Mouse (Mus musculus) neural tube, embryonic 12.5 days (tissue): ENCODE measurements at regions not wholly inside any gene's neighbourhood (a gene's known extent, or its start where the extent isn't known, plus 50 kb on each side); places are given as distances from the start of the nearest gene placed in this dataset.
A peak's percentile ranks its signal among the peaks of the same experiment; 100 is the strongest.

Experiments
- ATAC-seq: fragments of 200-750 bp; cut with Nextera tagmentation; 2 replicates; pipeline ENCODE4 v1.8.0; 2017; ENCODE audit warnings: low read depth, mild to moderate bottlenecking, moderate TSS enrichment, moderate library complexity; ENCODE audit not compliant: low FRiP score
- H3K27ac ChIP-seq: fragments of 300-500 bp; sonication (generic); 2 replicates; pipeline ENCODE4 v1.5.1; 2016
- H3K27me3 ChIP-seq: fragments of 300-500 bp; sonication (generic); replicated peaks from 2 replicates; pipeline ENCODE4 v1.6.1; 2016; ENCODE audit warnings: mild to moderate bottlenecking
- H3K36me3 ChIP-seq: fragments of 300-500 bp; sonication (generic); 2 replicates; pipeline ENCODE4 v1.6.1; 2016; ENCODE audit warnings: mild to moderate bottlenecking
- H3K4me1 ChIP-seq: fragments of 300-500 bp; sonication (generic); 2 replicates; pipeline ENCODE4 v1.6.1; 2016
- H3K4me2 ChIP-seq: fragments of 300-500 bp; sonication (generic); replicated peaks from 2 replicates; pipeline ENCODE4 v1.6.1; 2016; ENCODE audit warnings: mild to moderate bottlenecking
- H3K4me3 ChIP-seq: fragments of 300-500 bp; sonication (generic); 2 replicates; pipeline ENCODE4 v1.5.1; 2016
- H3K9ac ChIP-seq: fragments of 300-500 bp; sonication (generic); 2 replicates; pipeline ENCODE4 v1.6.1; 2016; ENCODE audit warnings: mild to moderate bottlenecking
- H3K9me3 ChIP-seq: fragments of 300-500 bp; sonication (generic); 2 replicates; pipeline ENCODE4 v1.6.1; 2016; ENCODE audit warnings: mild to moderate bottlenecking
- WGBS: fragments of 180-500 bp; shearing (Covaris S2); methylation state at CpG from one replicate; pipeline ENCODE4 v1.1.7; 2016; 5-methylcytosine and 5-hydroxymethylcytosine counted together

DNA sequence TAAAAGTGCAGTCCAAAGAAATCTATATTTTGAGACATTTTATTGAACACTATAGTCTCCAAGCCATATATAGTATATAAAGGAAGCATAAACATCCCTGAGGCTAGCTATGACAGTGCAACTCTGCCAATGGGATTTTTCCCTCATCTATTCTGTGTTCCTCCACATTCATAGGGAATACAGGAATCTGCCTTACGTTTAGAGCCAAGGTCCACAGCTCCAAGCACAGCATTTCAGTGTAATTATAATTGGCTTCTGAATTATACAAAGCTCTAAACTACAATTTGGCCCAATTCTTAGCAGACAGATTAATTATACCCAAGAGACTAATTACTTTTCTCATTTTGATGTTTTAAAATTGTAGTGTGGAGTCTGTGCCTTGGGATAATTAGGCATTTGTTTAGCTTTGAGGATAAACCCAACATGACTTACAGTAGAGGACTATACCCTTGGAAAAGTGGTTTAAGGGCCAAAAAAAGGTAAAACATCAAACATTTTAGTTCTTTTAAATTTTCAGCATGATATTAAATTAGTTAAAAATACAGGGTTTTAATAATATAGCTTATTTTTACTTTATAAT is 235.0 kb upstream of the Gje1 start:
- ATAC-seq = peak; percentile 67
- WGBS = 44% methylated on average over 1 of the region's 1 CpGs

DNA sequence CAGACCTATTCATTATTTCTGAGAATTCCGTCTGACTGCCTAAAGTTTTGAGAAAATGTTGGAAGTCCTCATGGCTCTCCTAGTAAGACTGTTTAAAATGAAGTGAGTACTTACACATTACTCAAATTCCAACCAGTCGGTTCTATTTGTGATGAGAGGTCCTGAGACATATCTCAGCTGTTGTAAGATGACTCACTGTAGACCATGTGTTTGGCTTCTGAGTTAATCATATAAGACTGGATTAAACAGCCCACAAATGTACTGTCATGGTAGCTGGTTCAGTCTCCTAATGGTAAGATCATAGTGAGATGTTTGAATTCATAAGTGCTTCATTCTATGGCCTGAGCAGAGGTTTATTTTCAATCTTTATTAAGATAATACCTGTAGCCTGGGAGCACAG is 223.9 kb upstream of the Gje1 start:
- WGBS = 80% methylated on average over 2 of the region's 2 CpGs
- H3K4me2 ChIP-seq = no peak overlapping the region
- ATAC-seq = no peak
- no peaks in the 10 kb centered on the region for H3K27me3 ChIP-seq
- H3K27ac ChIP-seq = no peak overlapping the region
- H3K9ac ChIP-seq = no peak overlapping the region
- H3K4me1 ChIP-seq = no peaks in the 10 kb centered on the region
- H3K4me3 ChIP-seq = no peak overlapping the region
- no peaks in the 10 kb centered on the region for H3K9me3 ChIP-seq
- no peaks in the 10 kb centered on the region for H3K36me3 ChIP-seq

More for the DNA sequence above, 235.0 kb upstream of the Gje1 start:
- Histone ChIP-seq H3K4me1 (no peaks in the 10 kb centered on the region), H3K27me3 (no peaks in the 10 kb centered on the region), H3K27ac (no peak overlapping the region), H3K4me2 (no peak overlapping the region), H3K9me3 (no peaks in the 10 kb centered on the region), H3K36me3 (no peaks in the 10 kb centered on the region), H3K4me3 (no peak overlapping the region), H3K9ac (no peak overlapping the region)
